Mouse (Mus musculus): ENCODE results near the gene Cadm2. TPM values are rescaled to one million over a fixed set of nuclear protein-coding genes. Genes with fewer than 3 reads are reported as not detected.

Gene Cadm2
- total RNA-seq, 1 experiment from 2014 or later: 1.2 TPM

DNA sequence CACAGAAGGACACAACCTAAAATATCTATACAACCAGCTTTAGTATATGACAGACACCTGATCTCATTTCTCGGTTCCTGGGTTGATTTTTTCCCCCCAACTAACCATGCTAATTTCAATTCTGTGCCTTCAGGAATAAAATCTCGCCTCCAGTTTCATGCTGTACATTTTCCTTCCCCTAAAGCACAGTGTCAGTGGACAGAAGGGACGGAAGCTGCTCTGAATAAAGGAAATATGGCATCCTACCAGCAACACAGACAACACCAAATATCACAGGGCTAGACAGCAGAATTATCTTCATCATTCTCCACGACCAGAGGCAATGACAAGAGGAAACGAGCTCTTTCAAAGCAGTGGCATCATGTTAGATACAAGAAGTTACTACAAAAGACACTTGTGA, 498.2 kb downstream of the Cadm2 start:
- DNase-seq: no peak

DNA sequence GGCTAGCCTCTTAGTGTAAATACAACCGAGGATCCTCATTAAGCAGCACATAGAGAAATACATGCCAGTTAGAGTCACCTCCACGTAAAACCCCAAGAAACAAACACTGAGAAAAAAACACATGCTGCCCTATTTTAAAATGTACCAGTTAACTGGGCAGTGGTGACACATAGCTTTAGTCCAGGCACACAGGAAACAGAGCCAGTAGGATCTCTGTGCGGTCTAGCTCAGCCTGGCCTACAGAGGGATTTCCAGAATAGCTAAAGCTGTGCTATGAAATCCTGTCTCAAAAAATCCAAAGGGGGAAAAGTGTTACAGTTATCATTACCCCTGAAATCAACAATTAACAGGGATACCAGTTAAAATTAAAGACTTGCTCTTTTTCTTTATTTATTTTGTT, 498.9 kb downstream of the Cadm2 start:
- no peak for DNase-seq

DNA sequence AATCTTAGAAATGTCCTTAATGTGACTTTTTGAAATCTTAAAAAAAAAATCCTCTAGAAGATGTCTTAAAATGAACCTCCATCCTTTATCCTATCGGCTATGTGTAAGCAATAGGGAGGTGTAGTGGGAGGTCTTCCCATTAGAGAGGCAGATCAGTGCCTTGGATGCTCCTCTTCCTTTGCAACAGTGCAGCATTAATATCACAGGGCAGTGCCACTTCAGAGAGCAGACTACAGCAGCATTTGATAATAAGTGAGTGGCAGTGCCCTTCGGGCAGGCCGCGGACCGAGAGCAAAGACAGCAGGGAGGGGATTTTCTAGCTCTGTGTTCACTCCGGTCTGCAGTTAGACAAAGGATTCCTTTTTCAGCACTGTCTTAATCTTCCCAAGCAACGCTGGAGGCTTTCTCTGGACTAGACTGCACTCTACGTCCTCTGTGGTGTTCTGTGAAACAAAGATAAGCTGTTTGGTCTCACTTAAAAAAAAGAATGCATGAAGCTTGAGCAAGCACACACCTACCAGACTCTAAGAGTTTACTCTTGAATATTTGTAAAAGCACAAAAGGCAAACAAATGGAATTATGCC, 514.1 kb downstream of the Cadm2 start:
- DNase-seq: no peak

DNA sequence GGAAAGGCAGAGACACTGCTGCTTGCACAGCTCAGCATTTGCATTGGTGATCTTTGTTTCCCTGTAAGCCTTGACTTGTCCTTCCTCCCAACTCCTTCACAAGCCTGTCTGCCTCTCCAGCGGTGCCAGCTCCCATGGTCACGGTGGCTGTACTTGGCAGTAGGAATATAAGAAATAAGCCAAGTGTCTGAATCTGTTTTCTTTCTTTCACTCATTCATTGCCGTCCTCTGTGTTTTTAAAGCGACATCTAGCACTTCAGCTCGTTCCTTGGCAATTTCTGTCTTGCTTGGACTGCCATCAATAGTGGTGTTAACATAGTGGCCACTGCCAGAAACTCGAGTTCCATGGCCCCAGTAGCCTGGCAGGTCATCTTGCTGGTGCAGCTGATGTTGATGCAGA, 524.0 kb downstream of the Cadm2 start:
- DNase-seq: no peak

DNA sequence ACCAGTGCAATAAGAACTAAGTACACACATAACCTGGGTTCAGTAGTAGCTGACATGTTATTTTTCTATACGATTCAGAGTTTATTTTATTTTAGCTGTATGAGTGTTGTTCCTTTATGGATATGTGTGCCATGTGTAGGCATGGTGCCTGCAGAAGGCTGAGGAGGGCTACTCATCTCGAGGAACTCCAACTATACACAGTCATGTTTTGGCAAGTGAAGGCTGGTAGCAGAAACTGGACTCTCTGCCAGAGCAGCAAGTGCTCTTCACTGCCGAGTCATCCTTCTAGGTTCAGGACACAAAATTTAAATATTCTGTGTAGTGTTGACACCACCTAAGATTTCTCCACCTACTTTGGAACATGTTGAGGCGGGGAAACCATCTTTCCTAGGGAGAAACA, 524.8 kb downstream of the Cadm2 start:
- DNase-seq: no peak

DNA sequence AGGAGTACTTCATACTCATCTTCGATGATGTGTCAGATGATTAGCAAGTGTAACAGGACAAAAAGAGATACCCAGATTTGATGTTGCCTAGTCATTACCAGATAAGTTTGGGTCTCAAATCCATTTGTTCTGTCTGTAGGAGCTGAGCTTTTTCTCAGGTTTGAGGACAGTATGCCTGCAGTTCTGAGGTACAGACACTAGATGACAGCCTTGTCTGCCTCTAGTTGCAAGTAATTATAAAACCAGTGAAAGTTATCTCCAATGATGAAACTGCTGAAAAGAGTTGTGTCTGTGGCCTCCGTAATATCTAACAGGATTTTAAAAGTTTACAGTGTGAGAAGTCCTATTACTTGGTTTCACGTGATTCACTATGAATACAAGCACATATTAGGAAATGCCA, 531.0 kb downstream of the Cadm2 start:
- no peak for DNase-seq

DNA sequence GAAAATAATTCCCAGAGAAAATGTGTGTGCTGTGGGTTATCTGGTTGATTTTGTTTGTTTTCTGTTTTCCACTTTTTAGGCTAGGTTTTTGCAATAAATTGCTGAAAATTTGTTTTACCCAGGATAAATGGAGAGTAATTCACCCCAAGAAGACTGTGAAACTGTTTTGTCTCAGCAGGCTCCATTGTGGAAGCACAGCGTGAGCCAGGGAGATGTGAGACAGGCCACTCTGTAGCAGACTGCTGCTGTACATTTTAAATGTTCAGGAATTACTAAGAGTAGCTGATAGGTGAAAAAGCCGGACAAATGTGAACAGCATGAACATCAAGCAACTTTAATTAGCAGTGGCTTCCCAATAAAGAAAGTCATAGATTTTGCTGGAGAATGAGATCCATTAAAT, 541.4 kb downstream of the Cadm2 start:
- DNase-seq: no peak

DNA sequence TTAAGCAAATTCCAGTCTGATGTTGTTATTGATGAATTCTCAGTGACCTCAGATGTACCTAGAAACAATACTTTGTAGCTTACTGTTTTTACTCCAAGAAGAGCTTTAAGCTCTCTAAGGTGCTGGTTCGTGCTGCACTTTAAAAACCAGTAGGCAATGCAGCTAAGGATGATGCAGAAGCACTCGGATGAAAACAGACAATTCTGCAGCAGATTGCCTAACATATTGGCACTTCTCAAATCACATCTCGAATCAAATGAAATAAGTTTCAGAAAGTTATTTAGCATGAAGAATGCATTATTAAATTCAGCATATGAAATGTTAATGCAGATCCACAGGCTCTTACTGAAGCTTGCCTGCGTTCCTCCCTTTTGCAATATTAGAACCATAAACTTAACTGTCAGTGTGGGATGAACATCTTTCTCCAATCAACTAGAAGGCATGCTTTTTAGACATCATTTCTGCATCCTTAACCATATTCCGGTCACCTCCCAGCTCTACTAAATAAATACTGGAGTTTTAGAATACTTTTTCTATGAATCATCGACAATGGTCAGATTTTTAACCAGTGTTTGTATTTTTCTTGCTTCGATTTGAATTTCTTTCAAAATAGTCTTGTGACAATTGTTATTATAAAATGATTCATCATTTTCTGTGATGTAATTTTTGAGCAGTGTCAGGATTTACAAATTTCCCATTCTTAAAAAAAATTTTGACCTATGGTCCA, 544.4 kb downstream of the Cadm2 start:
- DNase-seq: no peak

DNA sequence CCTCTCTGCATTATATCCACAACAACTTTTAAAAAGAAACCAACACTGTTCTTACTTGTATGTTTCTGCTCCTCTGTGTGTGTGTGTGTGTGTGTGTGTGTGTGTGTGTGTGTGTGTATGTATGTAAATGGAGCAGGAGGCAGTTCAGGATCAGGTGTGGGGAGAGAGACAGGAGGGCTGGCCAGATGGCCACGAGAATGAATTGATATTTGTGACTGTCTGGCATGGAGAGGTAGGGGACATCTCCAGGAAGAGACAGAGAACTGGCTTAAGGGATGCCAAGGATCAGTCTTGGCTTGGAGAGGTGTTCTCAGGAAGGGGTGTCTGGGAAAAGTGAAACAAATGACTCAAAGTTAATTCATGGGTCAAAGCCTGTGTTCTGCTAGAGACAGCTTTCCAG, 552.2 kb downstream of the Cadm2 start:
- DNase-seq: no peak

DNA sequence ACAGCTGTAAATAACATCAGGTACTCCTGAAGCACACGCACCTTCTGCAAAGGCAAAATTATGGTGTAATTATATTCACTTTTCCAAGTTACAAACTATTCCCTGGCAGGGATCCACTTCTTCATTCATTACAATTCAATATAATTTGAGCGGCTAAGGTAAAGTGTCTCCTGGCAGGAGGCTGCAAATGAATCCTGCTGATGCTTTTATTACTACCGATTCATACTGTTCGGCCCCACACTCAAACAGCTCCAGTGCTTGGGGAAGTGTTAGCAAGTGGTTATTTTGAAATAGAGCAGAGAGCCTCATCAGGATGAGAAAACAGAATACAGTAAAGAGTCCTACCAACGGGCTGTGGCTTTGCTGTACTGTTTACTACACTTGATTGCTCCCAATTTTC, 589.8 kb downstream of the Cadm2 start:
- DNase-seq: no peak

DNA sequence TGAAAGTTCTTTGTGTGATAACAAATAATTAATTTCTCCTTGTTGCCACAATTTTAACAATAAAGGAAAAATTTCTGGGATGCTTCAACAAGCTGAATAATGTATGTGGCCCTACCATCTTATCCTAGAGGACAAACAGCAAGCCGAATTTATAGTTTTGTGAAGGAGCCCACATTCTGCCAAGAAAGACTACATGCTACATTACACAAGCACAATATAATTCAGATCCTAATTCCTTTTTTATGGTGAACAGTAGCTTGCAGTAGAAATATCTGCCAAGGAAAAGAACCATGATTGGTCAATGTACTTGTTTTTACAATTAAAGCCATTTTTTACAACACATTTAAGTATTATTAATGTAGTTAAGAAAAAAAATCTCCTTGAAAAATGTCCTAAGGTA, 600.9 kb downstream of the Cadm2 start:
- no peak for DNase-seq

DNA sequence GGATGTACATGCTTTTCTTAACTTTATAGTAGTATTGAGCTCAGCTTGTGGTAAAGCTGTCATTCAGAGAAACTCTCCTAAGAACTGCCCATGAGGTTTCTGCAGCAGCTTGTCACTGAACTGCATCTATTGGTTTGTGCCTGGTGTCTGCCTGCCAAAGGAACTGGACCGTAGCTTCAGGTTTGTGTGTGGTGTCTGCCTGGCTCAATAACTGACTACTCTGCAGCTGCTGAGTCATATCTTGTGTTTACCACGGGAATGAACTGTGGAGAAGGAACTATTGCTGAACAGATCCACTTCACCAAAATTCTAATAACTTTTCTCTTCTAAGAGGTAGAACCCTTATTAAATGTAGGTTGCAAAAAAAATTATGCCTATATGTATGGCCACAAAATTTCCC, 603.0 kb downstream of the Cadm2 start:
- no peak for DNase-seq

DNA sequence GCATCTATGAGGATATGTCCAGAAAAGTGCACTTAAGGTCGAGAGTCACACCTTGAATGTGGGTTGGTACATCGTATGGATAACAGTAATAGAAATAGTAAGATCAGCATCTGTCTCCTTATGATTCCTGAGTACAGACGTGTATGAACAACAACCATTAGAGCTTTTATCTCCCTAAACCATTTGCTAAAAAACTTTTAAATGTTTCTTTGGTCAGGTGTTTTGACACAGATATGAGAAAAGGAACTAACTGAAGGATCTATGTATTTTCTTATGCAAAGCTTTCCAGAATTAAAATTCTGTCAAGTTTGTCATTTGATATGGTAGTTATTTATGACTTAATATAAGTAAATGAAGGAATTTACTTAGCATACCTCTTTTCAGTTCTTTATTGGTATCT, 617.5 kb downstream of the Cadm2 start:
- DNase-seq: no peak

DNA sequence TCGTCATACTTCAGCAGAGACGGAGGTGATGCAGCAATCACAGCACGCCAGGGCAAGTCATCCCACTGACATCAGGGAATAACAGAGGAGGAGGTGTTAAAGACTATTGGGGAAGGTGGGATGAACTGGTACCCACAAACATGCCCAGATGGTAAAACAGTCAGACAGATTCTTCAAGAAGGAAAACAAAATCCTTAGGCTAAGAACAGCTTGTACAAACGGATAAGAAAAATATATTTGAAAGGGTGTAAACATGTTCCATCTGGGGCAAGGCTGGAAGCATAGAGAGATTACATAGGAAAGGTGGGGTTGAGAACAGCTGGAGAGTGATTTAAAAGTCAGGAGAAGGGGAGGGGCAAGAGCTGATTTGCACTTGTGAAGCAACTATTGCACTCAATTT, 619.0 kb downstream of the Cadm2 start:
- no peak for DNase-seq

DNA sequence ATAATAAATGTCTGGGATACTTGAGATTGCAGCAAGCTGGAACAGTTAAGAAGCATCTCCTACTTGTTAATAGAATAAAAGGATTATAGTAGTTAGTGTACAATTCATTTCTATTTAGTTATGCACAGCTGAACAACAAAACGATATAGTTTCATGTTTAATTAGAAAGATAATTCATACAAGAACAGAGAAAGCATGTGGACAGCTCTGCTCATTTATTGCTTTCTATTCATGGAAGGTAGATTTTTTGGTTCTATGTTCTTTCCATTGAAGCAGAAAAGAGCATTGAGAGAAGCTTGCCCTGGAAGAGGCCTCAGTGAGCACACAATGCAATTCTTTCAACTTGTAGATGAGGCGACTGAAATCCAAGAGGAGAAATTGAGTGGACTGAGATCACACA, 623.2 kb downstream of the Cadm2 start:
- DNase-seq: no peak

DNA sequence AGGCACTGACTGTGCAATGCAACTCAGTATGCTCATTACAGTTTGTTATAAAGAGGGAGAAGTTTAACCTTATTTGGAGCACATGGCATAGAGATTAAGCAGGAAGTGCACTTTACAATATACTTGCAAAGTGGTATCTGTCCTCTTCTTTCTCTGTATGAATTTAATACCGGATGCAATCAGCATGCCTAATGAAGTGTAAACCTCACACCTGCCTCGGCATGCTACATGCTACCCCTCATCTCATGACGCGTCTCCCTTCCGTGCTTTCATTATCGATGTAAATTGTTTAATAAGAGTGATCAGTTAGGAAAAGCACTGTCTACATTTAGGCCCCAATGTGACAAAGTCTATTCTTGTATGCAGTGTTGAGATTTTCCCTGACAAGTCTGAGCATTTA, 633.0 kb downstream of the Cadm2 start:
- no peak for DNase-seq

DNA sequence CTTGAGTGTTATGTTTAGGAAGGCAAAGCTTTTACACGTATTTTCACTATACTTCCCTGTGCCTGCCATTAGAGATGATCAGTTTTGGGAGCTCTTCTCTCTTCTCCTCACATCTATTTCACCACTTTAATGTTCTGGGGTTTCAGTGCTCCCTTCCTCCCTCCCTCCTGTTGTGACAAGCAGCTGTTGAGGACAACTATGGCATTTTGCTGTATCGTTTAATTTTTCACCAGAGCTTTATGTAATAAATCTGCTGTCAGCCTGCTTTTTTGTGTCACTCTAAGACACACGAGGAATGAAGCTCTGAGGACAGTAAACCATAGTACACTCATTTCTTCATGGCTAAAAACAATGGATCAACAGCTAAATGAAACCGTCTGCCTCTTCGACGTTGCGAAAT, 633.8 kb downstream of the Cadm2 start:
- DNase-seq: no peak

DNA sequence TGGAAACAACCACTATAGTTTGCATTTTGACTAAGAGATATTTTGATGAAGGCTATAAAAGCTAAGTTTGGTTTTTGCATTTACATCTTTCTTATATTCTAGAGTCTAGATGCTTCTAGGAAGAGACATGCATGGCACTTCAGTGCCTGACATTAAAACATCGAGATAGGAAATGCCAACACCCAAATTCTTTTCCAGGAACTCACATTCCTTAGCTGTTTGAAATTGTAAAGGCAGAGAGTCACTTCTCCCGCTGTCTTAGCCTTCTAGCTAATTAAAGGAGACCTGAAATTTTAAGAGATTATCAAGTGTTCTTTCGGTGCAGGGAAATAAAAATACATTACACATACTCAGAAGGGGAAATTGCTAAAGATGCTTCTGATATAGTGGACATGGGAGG, 649.8 kb downstream of the Cadm2 start:
- DNase-seq: no peak

DNA sequence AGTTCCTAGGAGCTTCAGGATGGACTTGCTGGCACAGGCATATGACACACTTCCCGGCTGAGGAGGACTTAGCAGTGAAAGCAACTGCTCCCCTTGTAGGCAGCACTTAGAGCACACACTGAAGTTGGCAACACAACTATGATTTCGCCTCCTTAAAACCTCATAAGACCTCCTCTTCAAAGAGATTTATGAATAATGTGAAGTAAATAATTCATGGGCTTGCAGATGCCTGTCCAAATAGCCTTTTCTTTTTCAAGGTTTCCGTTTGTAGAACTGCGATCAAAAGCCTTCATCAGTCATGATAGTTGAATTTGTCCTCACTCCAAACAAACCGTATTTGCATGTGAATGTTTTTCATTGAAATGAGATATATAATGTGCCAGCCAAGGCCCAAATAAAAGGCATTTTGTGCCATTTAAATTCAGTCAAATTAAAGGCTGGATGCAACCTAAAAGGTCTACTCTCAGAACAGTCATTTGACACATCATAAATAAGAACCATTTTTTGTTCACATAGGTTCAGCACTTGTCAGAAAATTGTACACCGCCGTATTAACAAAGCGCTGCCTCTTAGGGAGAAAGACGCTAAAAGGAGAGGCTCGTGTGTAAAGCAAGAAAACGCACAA, 651.1 kb downstream of the Cadm2 start:
- DNase-seq: no peak

DNA sequence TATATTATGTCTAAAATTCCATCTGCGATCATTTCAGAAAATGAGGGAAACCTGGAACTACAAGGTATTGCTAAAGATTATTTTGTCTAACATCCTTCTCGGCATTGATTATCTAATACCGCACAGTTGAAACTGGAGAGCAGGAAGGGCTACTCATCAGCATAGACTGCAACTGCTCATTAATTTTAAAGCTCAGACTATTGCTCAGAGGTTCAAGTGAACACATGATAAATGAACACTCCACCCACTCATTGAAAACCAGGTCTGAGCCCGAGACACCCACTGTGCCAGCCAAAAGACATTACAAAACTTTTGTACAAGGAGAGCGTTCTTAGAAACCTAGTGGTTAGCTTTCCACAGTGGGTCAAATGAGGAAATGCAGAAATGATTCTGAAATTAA, 652.4 kb downstream of the Cadm2 start:
- no peak for DNase-seq

DNA sequence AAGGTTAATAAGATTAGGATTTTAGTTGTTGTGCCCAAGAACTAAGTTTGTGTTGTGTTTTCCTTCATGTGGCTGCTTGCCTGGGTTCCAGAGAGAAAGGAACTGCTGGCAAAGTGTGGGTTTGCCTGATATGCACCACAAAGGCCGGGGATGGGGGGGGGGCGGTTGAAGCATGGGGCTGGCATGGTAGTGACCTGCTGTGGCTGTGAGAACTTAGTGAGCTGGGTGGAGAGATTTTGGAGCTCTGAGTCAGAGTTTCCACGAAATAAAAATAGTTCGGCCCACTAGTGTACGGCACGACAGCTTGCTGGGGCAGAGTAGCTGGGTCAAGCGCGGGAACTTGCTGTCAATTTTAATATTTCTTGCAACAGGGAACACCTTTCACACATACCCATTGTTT, 653.0 kb downstream of the Cadm2 start:
- no peak for DNase-seq

DNA sequence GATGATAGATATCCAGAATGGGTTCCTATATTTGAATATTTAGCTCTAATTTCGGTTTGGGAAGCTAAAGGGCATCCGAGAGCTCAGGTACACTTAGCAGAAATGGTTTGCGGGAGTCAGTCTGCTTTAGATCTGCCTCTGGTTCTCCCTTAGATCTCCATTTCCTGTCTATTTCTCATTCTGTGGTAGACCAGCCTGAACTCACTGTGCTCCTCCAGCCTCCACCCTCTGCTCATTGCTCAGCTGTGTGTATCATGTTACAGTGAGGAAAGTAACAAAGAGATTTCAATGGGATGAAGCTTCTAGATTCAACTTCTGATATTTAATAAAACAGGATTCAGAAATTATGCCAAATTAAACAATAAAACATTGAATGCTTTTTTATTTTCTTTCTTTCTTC, 661.6 kb downstream of the Cadm2 start:
- no peak for DNase-seq

DNA sequence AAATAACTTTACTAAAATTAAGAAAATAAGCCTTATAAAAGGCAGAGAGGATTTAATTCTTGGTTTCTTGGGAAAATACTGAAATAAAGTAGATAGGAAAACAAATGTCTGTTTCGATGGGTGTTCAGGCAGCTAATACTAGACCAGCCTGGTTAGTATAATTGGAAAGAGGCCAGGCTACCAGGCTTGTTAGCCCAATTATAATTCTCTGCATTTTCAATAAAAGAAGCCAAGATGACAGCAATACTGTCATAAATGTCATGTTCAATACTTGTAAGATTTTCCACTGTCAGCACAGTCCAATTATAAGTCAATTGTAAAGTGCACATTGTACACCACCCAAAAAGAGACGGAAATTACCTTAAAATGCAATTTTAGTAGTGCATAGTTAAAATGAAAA, 664.8 kb downstream of the Cadm2 start:
- no peak for DNase-seq

DNA sequence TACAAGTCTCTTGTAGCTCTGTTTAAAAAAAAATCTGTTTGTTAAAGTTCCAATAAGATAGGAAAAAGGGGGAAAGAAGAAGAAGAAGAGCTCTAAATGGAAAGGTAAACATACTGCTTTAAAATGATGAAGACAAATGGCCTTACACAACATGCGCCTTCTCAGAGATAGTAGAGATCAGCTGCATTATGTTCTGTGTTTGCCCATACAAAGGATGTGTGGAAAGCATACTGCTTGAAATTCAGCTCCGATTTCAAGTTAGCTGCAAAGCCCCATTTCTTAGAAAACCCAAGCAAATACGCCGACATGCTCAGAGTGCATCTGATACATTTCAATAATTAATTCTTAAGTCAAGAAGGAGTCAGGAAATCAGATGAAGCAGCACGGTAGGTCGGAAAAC, 684.4 kb downstream of the Cadm2 start:
- no peak for DNase-seq
